Mouse (Mus musculus) stomach, postnatal 0 days (tissue): ENCODE data around the gene Sec24c.

ENCODE experiments used
- CTCF ChIP-seq: IDR thresholded peaks from 2 replicates; pipeline ENCODE4 v1.5.1; 2016; ENCODE audit warnings: antibody characterized with exemption, low read depth, mild to moderate bottlenecking, moderate library complexity
- EP300 ChIP-seq: optimal IDR thresholded peaks from 2 replicates; pipeline ENCODE3; 2016; ENCODE audit warnings: antibody characterized with exemption

DNA sequence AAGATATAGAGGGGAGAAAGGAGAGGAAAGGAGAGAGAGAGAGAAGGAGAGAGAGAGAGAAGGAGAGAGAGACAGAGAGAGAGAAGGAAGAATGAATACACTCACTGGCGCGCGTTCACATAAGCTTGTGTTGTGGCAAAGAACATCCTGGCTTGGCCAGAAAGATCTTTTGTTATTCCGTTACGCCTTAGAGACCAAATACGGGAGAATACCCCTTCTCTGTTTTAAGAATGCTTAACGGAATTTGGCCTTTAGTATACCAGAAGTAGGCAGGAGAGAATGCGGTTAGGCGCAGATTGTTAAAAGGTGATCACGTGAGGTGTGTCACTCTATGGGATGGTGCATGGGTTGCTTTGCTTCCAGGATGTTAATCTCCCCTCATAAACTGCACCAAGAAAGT, 34.1 kb downstream of the Sec24c start:
- TF ChIP-seq EP300: no peak
- TF ChIP-seq CTCF: no peak
